Mouse (Mus musculus): Measurements from ENCODE around the gene Tomt. TPM values are rescaled to one million over a fixed set of nuclear protein-coding genes. Genes with fewer than 3 reads are reported as not detected.

Tomt gene
- polyA plus RNA-seq, 1 experiment from 2014 or later = 0.20 TPM

- WGBS = under 1% methylated on average over 57 of the region's 57 CpGs
- Histone ChIP-seq H3K27ac (ENCODE audit: low read depth, low read length) (peak overlapping the region; percentile 73), H3K4me3 (ENCODE audit: low read depth, low read length) (peak overlapping the region; percentile 52), H3K9ac (ENCODE audit: low read depth, low read length) (peak overlapping the region; percentile 41), H3K4me2 (replicated peaks; ENCODE audit: low read depth) (peak overlapping the region; percentile 64), H3K27me3 (replicated peaks; ENCODE audit: control insufficient read depth, insufficient read depth, low read length) (no peaks in the 10 kb centered on the region), H3K4me1 (replicated peaks; ENCODE audit: control insufficient read depth, insufficient read depth, low read length) (no peaks in the 10 kb centered on the region), H3K36me3 (ENCODE audit: control insufficient read depth, insufficient read depth) (no peaks in the 10 kb centered on the region; the same call in 1 of the 2 replicates), H3K9me3 (ENCODE audit: control insufficient read depth) (no peaks in the 10 kb centered on the region)
- TF ChIP-seq CTCF (IDR thresholded peaks at IDR 0.05; ENCODE audit: low read depth) = 0 out of 2 replicates have a peak, but pooled peaks have one; percentile 7
- ATAC-seq = peak; percentile 99
Observed at GRCm38 (mm10) chr7:101896104-101897066, 9.8 kb downstream of the Tomt start.

GRCm38 (mm10) chr7:101895695-101896094, 10.5 kb downstream of the Tomt start:
- TF ChIP-seq CTCF (IDR thresholded peaks at IDR 0.05; ENCODE audit: low read depth) = no peak; the same call in 1 of the 2 replicates
- Histone ChIP-seq H3K27ac (ENCODE audit: low read depth, low read length) (0 out of 2 replicates have a peak overlapping the region, but pooled peaks have one; percentile 24), H3K4me2 (replicated peaks; ENCODE audit: low read depth) (peak overlapping the region; percentile 64), H3K4me1 (replicated peaks; ENCODE audit: control insufficient read depth, insufficient read depth, low read length) (no peaks in the 10 kb centered on the region), H3K27me3 (replicated peaks; ENCODE audit: control insufficient read depth, insufficient read depth, low read length) (no peaks in the 10 kb centered on the region), H3K36me3 (ENCODE audit: control insufficient read depth, insufficient read depth) (no peaks in the 10 kb centered on the region; the same call in 1 of the 2 replicates), H3K9ac (ENCODE audit: low read depth, low read length) (peak overlapping the region; percentile 37; the same call in 1 of the 2 replicates), H3K4me3 (ENCODE audit: low read depth, low read length) (peak overlapping the region; percentile 52), H3K9me3 (ENCODE audit: control insufficient read depth) (no peaks in the 10 kb centered on the region)
- ATAC-seq = no peak; the same call in 1 of the 2 replicates
- 34% methylated on average over 9 of the region's 9 CpGs for WGBS

- no peak for ATAC-seq
- TF ChIP-seq CTCF (IDR thresholded peaks at IDR 0.05; ENCODE audit: low read depth) = no peak
- H3K36me3 ChIP-seq (ENCODE audit: control insufficient read depth, insufficient read depth) = no peaks in the 10 kb centered on the region
- H3K9me3 ChIP-seq (ENCODE audit: control insufficient read depth) = no peaks in the 10 kb centered on the region
- H3K9ac ChIP-seq (ENCODE audit: low read depth, low read length) = no peak overlapping the region
- no peak overlapping the region for H3K27ac ChIP-seq (ENCODE audit: low read depth, low read length)
- no peaks in the 10 kb centered on the region for H3K4me1 ChIP-seq (replicated peaks; ENCODE audit: control insufficient read depth, insufficient read depth, low read length)
- no peaks in the 10 kb centered on the region for H3K27me3 ChIP-seq (replicated peaks; ENCODE audit: control insufficient read depth, insufficient read depth, low read length)
- WGBS = 84% methylated on average over 4 of the region's 4 CpGs
- no peak overlapping the region for H3K4me3 ChIP-seq (ENCODE audit: low read depth, low read length)
- H3K4me2 ChIP-seq (replicated peaks; ENCODE audit: low read depth) = no peak overlapping the region
Observed at GRCm38 (mm10) chr7:101888460-101888859, 17.7 kb downstream of the Tomt start.

GRCm38 (mm10) chr7:101886274-101886673, 19.9 kb downstream of the Tomt start:
- 86% methylated on average over 6 of the region's 6 CpGs for WGBS
- no peaks in the 10 kb centered on the region for H3K4me1 ChIP-seq (replicated peaks; ENCODE audit: control insufficient read depth, insufficient read depth, low read length)
- no peak overlapping the region for H3K4me3 ChIP-seq (ENCODE audit: low read depth, low read length)

GRCm38 (mm10) chr7:101884160-101884559, 22.0 kb downstream of the Tomt start:
- no peaks in the 10 kb centered on the region for H3K4me1 ChIP-seq (replicated peaks; ENCODE audit: control insufficient read depth, insufficient read depth, low read length)
- TF ChIP-seq CTCF (IDR thresholded peaks at IDR 0.05; ENCODE audit: low read depth) = no peak
- no peaks in the 10 kb centered on the region for H3K9me3 ChIP-seq (ENCODE audit: control insufficient read depth)
- no peak for ATAC-seq
- no peak overlapping the region for H3K4me2 ChIP-seq (replicated peaks; ENCODE audit: low read depth)
- H3K4me3 ChIP-seq (ENCODE audit: low read depth, low read length) = no peak overlapping the region
- no peak overlapping the region for H3K27ac ChIP-seq (ENCODE audit: low read depth, low read length)
- H3K36me3 ChIP-seq (ENCODE audit: control insufficient read depth, insufficient read depth) = no peaks in the 10 kb centered on the region
- no peaks in the 10 kb centered on the region for H3K27me3 ChIP-seq (replicated peaks; ENCODE audit: control insufficient read depth, insufficient read depth, low read length)
- H3K9ac ChIP-seq (ENCODE audit: low read depth, low read length) = no peak overlapping the region
- WGBS = 91% methylated on average over 4 of the region's 4 CpGs

More at GRCm38 (mm10) chr7:101886274-101886673, 19.9 kb downstream of the Tomt start:
- Histone ChIP-seq H3K9ac (ENCODE audit: low read depth, low read length) (no peak overlapping the region), H3K36me3 (ENCODE audit: control insufficient read depth, insufficient read depth) (no peaks in the 10 kb centered on the region), H3K27ac (ENCODE audit: low read depth, low read length) (no peak overlapping the region), H3K4me2 (replicated peaks; ENCODE audit: low read depth) (no peak overlapping the region), H3K9me3 (ENCODE audit: control insufficient read depth) (no peaks in the 10 kb centered on the region), H3K27me3 (replicated peaks; ENCODE audit: control insufficient read depth, insufficient read depth, low read length) (no peaks in the 10 kb centered on the region)
- ATAC-seq = no peak
- no peak for TF ChIP-seq CTCF (IDR thresholded peaks at IDR 0.05; ENCODE audit: low read depth)

- no peaks in the 10 kb centered on the region for H3K4me1 ChIP-seq (replicated peaks; ENCODE audit: control insufficient read depth, insufficient read depth, low read length)
- H3K9ac ChIP-seq (ENCODE audit: low read depth, low read length) = no peak overlapping the region
- no peaks in the 10 kb centered on the region for H3K9me3 ChIP-seq (ENCODE audit: control insufficient read depth)
- no peak overlapping the region for H3K4me3 ChIP-seq (ENCODE audit: low read depth, low read length)
- H3K27me3 ChIP-seq (replicated peaks; ENCODE audit: control insufficient read depth, insufficient read depth, low read length) = no peaks in the 10 kb centered on the region
- 75% methylated on average over 9 of the region's 9 CpGs for WGBS
- H3K36me3 ChIP-seq (ENCODE audit: control insufficient read depth, insufficient read depth) = no peaks in the 10 kb centered on the region
- no peak overlapping the region for H3K4me2 ChIP-seq (replicated peaks; ENCODE audit: low read depth)
- no peak for TF ChIP-seq CTCF (IDR thresholded peaks at IDR 0.05; ENCODE audit: low read depth)
- ATAC-seq = no peak
- H3K27ac ChIP-seq (ENCODE audit: low read depth, low read length) = no peak overlapping the region
Observed at GRCm38 (mm10) chr7:101882413-101883154, 23.6 kb downstream of the Tomt start.

Measured in intestine, postnatal 0 days (tissue).